In the genomic region with DNA sequence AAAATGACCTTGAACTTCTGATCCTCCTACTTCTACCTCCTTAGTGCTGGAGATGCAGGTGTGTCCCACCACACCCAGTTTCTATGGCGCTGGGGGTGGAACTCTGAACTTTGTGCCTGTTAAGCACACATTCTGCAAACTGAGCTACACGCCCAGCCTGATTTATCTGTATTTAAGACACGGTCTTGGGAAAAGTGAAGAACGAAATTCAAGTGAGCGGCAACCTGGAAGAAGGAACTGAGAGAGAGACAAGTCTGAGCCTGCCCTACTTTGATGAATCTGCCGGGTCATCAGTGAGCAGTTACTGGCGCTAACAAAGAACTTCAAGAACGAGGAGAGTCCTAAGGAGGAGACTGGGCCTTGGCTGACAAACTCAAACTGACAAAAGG, we compare ENCODE assay signal across 14 mouse cellular contexts. TPM values are rescaled to one million over a fixed set of nuclear protein-coding genes. Genes with fewer than 3 reads are reported as not detected.
DNase-seq lines count a peak whose midpoint lies in the region; ATAC-seq and TF ChIP-seq lines count a peak whose summit lies in the region.
"Had no signal": no experiment of that assay in that cellular context is flagged by ENCODE, and none has a peak within 500 bp of the region (broad histone marks: within the 10 kb centered on the region; RNA-seq: fewer than 3 reads in every experiment).

No protein-coding gene starts in this region.

- ATAC-seq in midbrain, embryonic 11.5 days (ENCODE audit: low FRiP score) = no peak
- no peak for ATAC-seq in midbrain, embryonic 15.5 days (replicated peaks)
- ATAC-seq in intestine, postnatal 0 days = peak; percentile 72
- peak; percentile 53 for ATAC-seq in stomach, embryonic 14.5 days (ENCODE audit: insufficient number of reproducible peaks, insufficient read depth, low FRiP score, low read depth)
- no peak for ATAC-seq in forebrain, postnatal 0 days

- 86% methylated on average over 8 of the region's 8 CpGs for WGBS in midbrain, embryonic 11.5 days
- WGBS in midbrain, embryonic 15.5 days = 83% methylated on average over 8 of the region's 8 CpGs
- 67% methylated on average over 8 of the region's 8 CpGs for WGBS in bone marrow, adult 2 months
- 36% methylated on average over 8 of the region's 8 CpGs for WGBS in intestine, postnatal 0 days
- 65% methylated on average over 8 of the region's 8 CpGs for WGBS in stomach, embryonic 14.5 days
- 86% methylated on average over 8 of the region's 8 CpGs for WGBS in forebrain, postnatal 0 days

- TF ChIP-seq CTCF in bone marrow, adult 2 months (IDR thresholded peaks at IDR 0.05; ENCODE audit: control insufficient read depth, insufficient read depth, low read length) = no peak
- no peak for TF ChIP-seq CTCF in intestine, postnatal 0 days (IDR thresholded peaks at IDR 0.05; ENCODE audit: low read depth)
- TF ChIP-seq CTCF in forebrain, postnatal 0 days (IDR thresholded peaks at IDR 0.05; ENCODE audit: low read depth) = no peak

- no peak overlapping the region for H3K4me3 ChIP-seq in midbrain, embryonic 11.5 days (ENCODE audit: low read depth, low read length)
- H3K4me3 ChIP-seq in midbrain, embryonic 15.5 days = no peak overlapping the region
- no peak overlapping the region for H3K4me3 ChIP-seq in bone marrow, adult 2 months (replicated peaks; ENCODE audit: control insufficient read depth, low read depth, low read length)
- H3K4me3 ChIP-seq in intestine, postnatal 0 days (ENCODE audit: low read depth, low read length) = 0 out of 2 replicates have a peak overlapping the region, but pooled peaks have one; percentile 1
- no peak overlapping the region for H3K4me3 ChIP-seq in stomach, embryonic 14.5 days (ENCODE audit: low read depth, low read length)
- no peak overlapping the region for H3K4me3 ChIP-seq in forebrain, postnatal 0 days (ENCODE audit: low read depth, low read length)
- H3K4me3 ChIP-seq: embryonic facial prominence, embryonic 13.5 days had no signal

- TF ChIP-seq POLR2A in bone marrow, adult 2 months (IDR thresholded peaks at IDR 0.05; ENCODE audit: borderline replicate concordance, control insufficient read depth, low read depth, low read length) = no peak

- H3K36me3 ChIP-seq in midbrain, embryonic 11.5 days (ENCODE audit: control insufficient read depth, insufficient read depth, low read length) = no peaks in the 10 kb centered on the region
- H3K36me3 ChIP-seq in midbrain, embryonic 15.5 days (replicated peaks) = no peaks in the 10 kb centered on the region
- H3K36me3 ChIP-seq in intestine, postnatal 0 days (ENCODE audit: control insufficient read depth, insufficient read depth) = no peaks in the 10 kb centered on the region
- H3K36me3 ChIP-seq in stomach, embryonic 14.5 days (ENCODE audit: control insufficient read depth, insufficient read depth, low read length) = no peaks in the 10 kb centered on the region
- no peaks in the 10 kb centered on the region for H3K36me3 ChIP-seq in forebrain, postnatal 0 days (ENCODE audit: insufficient read depth)
- H3K36me3 ChIP-seq: embryonic facial prominence, embryonic 13.5 days had no signal

- H3K27me3 ChIP-seq in midbrain, embryonic 11.5 days (ENCODE audit: control insufficient read depth, insufficient read depth, low read length) = no peaks in the 10 kb centered on the region
- no peaks in the 10 kb centered on the region for H3K27me3 ChIP-seq in midbrain, embryonic 15.5 days (replicated peaks)
- no peaks in the 10 kb centered on the region for H3K27me3 ChIP-seq in intestine, postnatal 0 days (replicated peaks; ENCODE audit: control insufficient read depth, insufficient read depth, low read length)
- no peaks in the 10 kb centered on the region for H3K27me3 ChIP-seq in stomach, embryonic 14.5 days (ENCODE audit: control insufficient read depth, insufficient read depth, low read length)
- H3K27me3 ChIP-seq in forebrain, postnatal 0 days (ENCODE audit: insufficient read depth, low read length) = no peaks in the 10 kb centered on the region
- H3K27me3 ChIP-seq: embryonic facial prominence, embryonic 13.5 days had no signal

- DNase-seq in midbrain, embryonic 11.5 days (ENCODE audit: low spot score, missing footprints) = peak; percentile 53
- DNase-seq in forebrain, postnatal 0 days = no peak
- DNase-seq in adrenal gland, postnatal 10 days = no peak
- no peak for DNase-seq in kidney, postnatal 36 days
- DNase-seq: cerebellum, adult 2 months; heart, postnatal 14 days; kidney, adult 8-10 months had no signal

- H3K9ac ChIP-seq in midbrain, embryonic 11.5 days (ENCODE audit: low read length) = no peak overlapping the region
- no peak overlapping the region for H3K9ac ChIP-seq in midbrain, embryonic 15.5 days
- H3K9ac ChIP-seq in intestine, postnatal 0 days (ENCODE audit: low read depth, low read length) = no peak overlapping the region
- H3K9ac ChIP-seq in stomach, embryonic 14.5 days (replicated peaks; ENCODE audit: low read depth, low read length) = no peak overlapping the region
- H3K9ac ChIP-seq in forebrain, postnatal 0 days = no peak overlapping the region
- H3K9ac ChIP-seq: embryonic facial prominence, embryonic 13.5 days had no signal

- H3K4me2 ChIP-seq in midbrain, embryonic 11.5 days = no peak overlapping the region
- no peak overlapping the region for H3K4me2 ChIP-seq in midbrain, embryonic 15.5 days
- peak overlapping the region; percentile 51 for H3K4me2 ChIP-seq in intestine, postnatal 0 days (replicated peaks; ENCODE audit: low read depth)
- H3K4me2 ChIP-seq in stomach, embryonic 14.5 days (replicated peaks; ENCODE audit: low read depth, low read length) = no peak overlapping the region
- H3K4me2 ChIP-seq in forebrain, postnatal 0 days (ENCODE audit: low read depth) = no peak overlapping the region

- H3K4me1 ChIP-seq in midbrain, embryonic 11.5 days (ENCODE audit: control insufficient read depth, insufficient read depth, low read length) = no peaks in the 10 kb centered on the region
- 0 out of 2 replicates have a peak, but pooled peaks cover 2% of the 10 kb centered on the region for H3K4me1 ChIP-seq in midbrain, embryonic 15.5 days
- H3K4me1 ChIP-seq in bone marrow, adult 2 months (ENCODE audit: control insufficient read depth, insufficient read depth, low read length) = peaks cover 2% of the 10 kb centered on the region; the same call in 1 of the 2 replicates
- peaks cover 6% of the 10 kb centered on the region; the same call in 1 of the 2 replicates for H3K4me1 ChIP-seq in intestine, postnatal 0 days (replicated peaks; ENCODE audit: control insufficient read depth, insufficient read depth, low read length)
- H3K4me1 ChIP-seq in stomach, embryonic 14.5 days (ENCODE audit: control insufficient read depth, insufficient read depth, low read length) = peaks cover 8% of the 10 kb centered on the region; the same call in 1 of the 2 replicates
- no peaks in the 10 kb centered on the region for H3K4me1 ChIP-seq in forebrain, postnatal 0 days (ENCODE audit: insufficient read depth)

- H3K27ac ChIP-seq in midbrain, embryonic 11.5 days (ENCODE audit: low read depth, low read length) = no peak overlapping the region
- H3K27ac ChIP-seq in midbrain, embryonic 15.5 days = no peak overlapping the region
- peak overlapping the region; percentile 57 for H3K27ac ChIP-seq in bone marrow, adult 2 months (ENCODE audit: control insufficient read depth, insufficient read depth, low read depth, low read length, poor library complexity)
- peak overlapping the region; percentile 88 for H3K27ac ChIP-seq in intestine, postnatal 0 days (ENCODE audit: low read depth, low read length)
- peak overlapping the region; percentile 88 for H3K27ac ChIP-seq in stomach, embryonic 14.5 days (ENCODE audit: low read length)
- no peak overlapping the region for H3K27ac ChIP-seq in forebrain, postnatal 0 days (ENCODE audit: low read depth, low read length)
- H3K27ac ChIP-seq: embryonic facial prominence, embryonic 13.5 days had no signal

- no peaks in the 10 kb centered on the region for H3K9me3 ChIP-seq in midbrain, embryonic 11.5 days (ENCODE audit: control insufficient read depth, low read length)
- H3K9me3 ChIP-seq in midbrain, embryonic 15.5 days = no peaks in the 10 kb centered on the region
- H3K9me3 ChIP-seq in intestine, postnatal 0 days (ENCODE audit: control insufficient read depth) = no peaks in the 10 kb centered on the region
- H3K9me3 ChIP-seq in stomach, embryonic 14.5 days (ENCODE audit: control insufficient read depth, low read depth, low read length) = no peaks in the 10 kb centered on the region
- no peaks in the 10 kb centered on the region for H3K9me3 ChIP-seq in forebrain, postnatal 0 days (ENCODE audit: low read length)
- H3K9me3 ChIP-seq: embryonic facial prominence, embryonic 13.5 days had no signal

RNA-seq across cellular contexts. Expression of gene Gstp2, which starts 1.0 kb away (rescaled TPM):
- 1.1 and 3.8 TPM in 2 replicates for polyA plus RNA-seq in midbrain, embryonic 11.5 days (2014; fragmentation: Nextera tagmentation; extraction: Ambion mirVana)
- 2.7 and 5.6 TPM in 2 replicates for polyA plus RNA-seq in midbrain, embryonic 15.5 days (2015; fragmentation: Nextera tagmentation; extraction: Ambion mirVana)
- polyA plus RNA-seq in bone marrow, adult 2 months (2011; ENCODE audit: insufficient read depth, insufficient read length, low replicate concordance, missing spikeins) = 21.6 TPM in 1 of 2 replicates, not detected in the other
- polyA plus RNA-seq in intestine, postnatal 0 days (2015; fragmentation: Nextera tagmentation; extraction: Ambion mirVana) = 151 and 182 TPM in 2 replicates
- polyA plus RNA-seq in stomach, embryonic 14.5 days (2014; fragmentation: Nextera tagmentation; extraction: Ambion mirVana) = 10.4 and 18.0 TPM in 2 replicates
- 2.7 TPM in 1 of 2 replicates, not detected in the other for total RNA-seq in forebrain, postnatal 0 days (2014; rRNA removed)
- polyA plus RNA-seq in forebrain, postnatal 0 days (2015; fragmentation: Nextera tagmentation; extraction: Ambion mirVana) = 0.54 and 2.5 TPM in 2 replicates
- total RNA-seq in adrenal gland, postnatal 10 days (2021) = 10 to 100 TPM; 34.9 to 50.2 TPM

RNA-seq across cellular contexts. Expression of gene Gstp1, which starts 9.1 kb away (rescaled TPM):
- polyA plus RNA-seq in midbrain, embryonic 11.5 days (2014; fragmentation: Nextera tagmentation; extraction: Ambion mirVana) = 337 and 342 TPM in 2 replicates
- 513 and 520 TPM in 2 replicates for polyA plus RNA-seq in midbrain, embryonic 15.5 days (2015; fragmentation: Nextera tagmentation; extraction: Ambion mirVana)
- polyA plus RNA-seq in bone marrow, adult 2 months (2011; ENCODE audit: insufficient read depth, insufficient read length, low replicate concordance, missing spikeins) = 125 and 187 TPM in 2 replicates
- 746 and 756 TPM in 2 replicates for polyA plus RNA-seq in intestine, postnatal 0 days (2015; fragmentation: Nextera tagmentation; extraction: Ambion mirVana)
- 635 and 672 TPM in 2 replicates for polyA plus RNA-seq in stomach, embryonic 14.5 days (2014; fragmentation: Nextera tagmentation; extraction: Ambion mirVana)
- total RNA-seq in forebrain, postnatal 0 days (2014; rRNA removed) = 245 and 296 TPM in 2 replicates
- polyA plus RNA-seq in forebrain, postnatal 0 days (2015; fragmentation: Nextera tagmentation; extraction: Ambion mirVana) = 619 and 642 TPM in 2 replicates
- total RNA-seq in adrenal gland, postnatal 10 days (2021) = 100 to 1,000 TPM; 270 to 316 TPM

RNA-seq across cellular contexts. Expression of gene Gstp3, which starts 12.5 kb away (rescaled TPM):
- polyA plus RNA-seq in midbrain, embryonic 11.5 days (2014; fragmentation: Nextera tagmentation; extraction: Ambion mirVana) = not detected in 2 replicates
- polyA plus RNA-seq in midbrain, embryonic 15.5 days (2015; fragmentation: Nextera tagmentation; extraction: Ambion mirVana) = not detected in 2 replicates
- 13.5 and 18.0 TPM in 2 replicates for polyA plus RNA-seq in bone marrow, adult 2 months (2011; ENCODE audit: insufficient read depth, insufficient read length, low replicate concordance, missing spikeins)
- 68.7 and 72.6 TPM in 2 replicates for polyA plus RNA-seq in intestine, postnatal 0 days (2015; fragmentation: Nextera tagmentation; extraction: Ambion mirVana)
- not detected in 2 replicates for polyA plus RNA-seq in stomach, embryonic 14.5 days (2014; fragmentation: Nextera tagmentation; extraction: Ambion mirVana)
- not detected in 2 replicates for total RNA-seq in forebrain, postnatal 0 days (2014; rRNA removed)
- not detected in 2 replicates for polyA plus RNA-seq in forebrain, postnatal 0 days (2015; fragmentation: Nextera tagmentation; extraction: Ambion mirVana)
- total RNA-seq in adrenal gland, postnatal 10 days (2021) = 10 to 100 TPM; 42.6 to 90.1 TPM
- total RNA-seq: heart, postnatal 14 days; layer of hippocampus, postnatal 10 days had no signal
- polyA plus RNA-seq: cerebellum, adult 2 months had no signal

RNA-seq across cellular contexts. Expression of gene Ndufv1, which starts 34.3 kb away (rescaled TPM):
- 180 TPM in 2 replicates for polyA plus RNA-seq in midbrain, embryonic 11.5 days (2014; fragmentation: Nextera tagmentation; extraction: Ambion mirVana)
- 229 and 239 TPM in 2 replicates for polyA plus RNA-seq in midbrain, embryonic 15.5 days (2015; fragmentation: Nextera tagmentation; extraction: Ambion mirVana)
- polyA plus RNA-seq in bone marrow, adult 2 months (2011; ENCODE audit: insufficient read depth, insufficient read length, low replicate concordance, missing spikeins) = 61.7 and 118 TPM in 2 replicates
- 244 and 255 TPM in 2 replicates for polyA plus RNA-seq in intestine, postnatal 0 days (2015; fragmentation: Nextera tagmentation; extraction: Ambion mirVana)
- polyA plus RNA-seq in stomach, embryonic 14.5 days (2014; fragmentation: Nextera tagmentation; extraction: Ambion mirVana) = 195 and 205 TPM in 2 replicates
- 250 and 281 TPM in 2 replicates for total RNA-seq in forebrain, postnatal 0 days (2014; rRNA removed)
- 268 TPM in 2 replicates for polyA plus RNA-seq in forebrain, postnatal 0 days (2015; fragmentation: Nextera tagmentation; extraction: Ambion mirVana)
- 100 to 1,000 TPM; 683 to 759 TPM for total RNA-seq in adrenal gland, postnatal 10 days (2021)

RNA-seq across cellular contexts. Expression of gene Cabp2, which starts 34.5 kb away (rescaled TPM):
- not detected in 2 replicates for polyA plus RNA-seq in midbrain, embryonic 11.5 days (2014; fragmentation: Nextera tagmentation; extraction: Ambion mirVana)
- 0.22 TPM in 1 of 2 replicates, not detected in the other for polyA plus RNA-seq in midbrain, embryonic 15.5 days (2015; fragmentation: Nextera tagmentation; extraction: Ambion mirVana)
- not detected in 2 replicates for polyA plus RNA-seq in bone marrow, adult 2 months (2011; ENCODE audit: insufficient read depth, insufficient read length, low replicate concordance, missing spikeins)
- not detected in 2 replicates for polyA plus RNA-seq in intestine, postnatal 0 days (2015; fragmentation: Nextera tagmentation; extraction: Ambion mirVana)
- not detected in 2 replicates for polyA plus RNA-seq in stomach, embryonic 14.5 days (2014; fragmentation: Nextera tagmentation; extraction: Ambion mirVana)
- total RNA-seq in forebrain, postnatal 0 days (2014; rRNA removed) = not detected in 2 replicates
- not detected in 2 replicates for polyA plus RNA-seq in forebrain, postnatal 0 days (2015; fragmentation: Nextera tagmentation; extraction: Ambion mirVana)
- total RNA-seq in adrenal gland, postnatal 10 days (2021) = under 1 TPM in 1 of 2 experiments, not detected in 1; 0.63 TPM
- total RNA-seq: adrenal gland, adult 18-20 months; heart, postnatal 14 days; layer of hippocampus, postnatal 10 days had no signal
- polyA plus RNA-seq: embryonic facial prominence, embryonic 13.5 days had no signal

Comparison
In these comparisons a context has a peak if more than half of its experiments do, and no peak if none do; other contexts are left out.
1. ATAC-seq: peak in intestine, postnatal 0 days (single experiment) and stomach, embryonic 14.5 days (single experiment); none in midbrain, embryonic 11.5 days (single experiment), midbrain, embryonic 15.5 days (single experiment) and forebrain, postnatal 0 days (single experiment).
2. H3K27ac ChIP-seq: peak in bone marrow, adult 2 months (single experiment), intestine, postnatal 0 days (single experiment) and stomach, embryonic 14.5 days (single experiment); none in midbrain, embryonic 11.5 days (single experiment), midbrain, embryonic 15.5 days (single experiment) and forebrain, postnatal 0 days (single experiment).
3. RNA of gene Gstp3, which starts 12.5 kb away (polyA plus RNA-seq): 68.7 to 72.6 TPM in intestine, postnatal 0 days and 13.5 to 18.0 TPM in bone marrow, adult 2 months; not detected in stomach, embryonic 14.5 days, not detected in midbrain, embryonic 11.5 days, not detected in midbrain, embryonic 15.5 days and not detected in forebrain, postnatal 0 days; every median in the first group is over 10 times any median in the second.